Mouse (Mus musculus): ENCODE measurements around the gene Defb28.

Defb28 gene

GRCm38 (mm10) chr2:152569881-152570280, 51.8 kb downstream of the Defb28 start:
- DNase-seq: no peak

GRCm38 (mm10) chr2:152570313-152570712, 52.3 kb downstream of the Defb28 start:
- DNase-seq: no peak
